Mouse (Mus musculus) ES-E14 (cell line): ENCODE measurements around the gene Iah1.

Experiments used
- CHD2 ChIP-seq: IDR thresholded peaks from 2 replicates; pipeline ENCODE4 v1.6.1; 2014; ENCODE audit warnings: mild to moderate bottlenecking, low read depth, low read length, inconsistent platforms
- HCFC1 ChIP-seq: IDR thresholded peaks from 2 replicates; pipeline ENCODE4 v1.6.1; 2012; ENCODE audit warnings: low read length, inconsistent platforms, borderline replicate concordance; ENCODE audit not compliant: insufficient read depth
- ZNF384 ChIP-seq: IDR thresholded peaks from 2 replicates; pipeline ENCODE4 v1.6.1; 2012; ENCODE audit warnings: low read depth, low read length, inconsistent platforms

GRCm38 (mm10) chr12:21373100-21373819 lies 57.1 kb downstream of the Iah1 start, which contains the start of gene Adam17:
- TF ChIP-seq ZNF384 (0 out of 2 replicates have a peak, but pooled peaks have one; percentile 20), HCFC1 (peak; percentile 87), CHD2 (0 out of 2 replicates have a peak, but pooled peaks have one; percentile 30)
